Mouse (Mus musculus): Measurements from ENCODE around the gene H2afj. TPM values are rescaled to one million over a fixed set of nuclear protein-coding genes. Genes with fewer than 3 reads are reported as not detected.
"Not testable (repeated sequence)": the region's sequence is repeated elsewhere in the genome, so short reads cannot be mapped to it uniquely, and the experiment has no call there.

H2afj gene
- polyA plus RNA-seq, 1 experiment from 2014 or later = 90.0 TPM

- 30% methylated on average over 16 of the region's 16 CpGs for WGBS
- Histone ChIP-seq H3K27me3 (ENCODE audit: control insufficient read depth, insufficient read depth, low read length) (no peaks in the 10 kb centered on the region), H3K27ac (ENCODE audit: low read length) (no peak overlapping the region), H3K4me1 (ENCODE audit: control insufficient read depth, insufficient read depth, low read length) (peaks cover 5% of the 10 kb centered on the region; the same call in 1 of the 2 replicates), H3K9ac (ENCODE audit: low read length) (peak overlapping the region; percentile 72), H3K4me3 (ENCODE audit: low read length) (peak overlapping the region; percentile 62), H3K4me2 (ENCODE audit: low read depth, low read length) (peak overlapping the region; percentile 96), H3K36me3 (ENCODE audit: control insufficient read depth, insufficient read depth) (no peaks in the 10 kb centered on the region), H3K9me3 (replicated peaks; ENCODE audit: control insufficient read depth, low read length) (no peaks in the 10 kb centered on the region)
- no peak for ATAC-seq (replicated peaks; ENCODE audit: extremely low read depth, insufficient read depth, low FRiP score)
Measured at GRCm38 (mm10) chr6:136792884-136793758, 14.9 kb upstream of the H2afj start.

GRCm38 (mm10) chr6:136793831-136794525 is 14.1 kb upstream of the H2afj start:
- peaks cover 5% of the 10 kb centered on the region; the same call in 1 of the 2 replicates for H3K4me1 ChIP-seq (ENCODE audit: control insufficient read depth, insufficient read depth, low read length)
- H3K9me3 ChIP-seq (replicated peaks; ENCODE audit: control insufficient read depth, low read length) = no peaks in the 10 kb centered on the region
- H3K27me3 ChIP-seq (ENCODE audit: control insufficient read depth, insufficient read depth, low read length) = no peaks in the 10 kb centered on the region
- H3K27ac ChIP-seq (ENCODE audit: low read length) = no peak overlapping the region
- peak overlapping the region; percentile 96 for H3K4me2 ChIP-seq (ENCODE audit: low read depth, low read length)
- under 1% methylated on average over 23 of the region's 24 CpGs for WGBS
- H3K4me3 ChIP-seq (ENCODE audit: low read length) = peak overlapping the region; percentile 62
- no peaks in the 10 kb centered on the region for H3K36me3 ChIP-seq (ENCODE audit: control insufficient read depth, insufficient read depth)
- peak overlapping the region; percentile 72 for H3K9ac ChIP-seq (ENCODE audit: low read length)
- 0 out of 2 replicates have a peak, but pooled peaks have one; percentile 33 for ATAC-seq (replicated peaks; ENCODE audit: extremely low read depth, insufficient read depth, low FRiP score)

- H3K4me1 ChIP-seq (ENCODE audit: control insufficient read depth, insufficient read depth, low read length) = peaks cover 5% of the 10 kb centered on the region; the same call in 1 of the 2 replicates
- WGBS = 59% methylated on average over 1 of the region's 1 CpGs
- H3K27ac ChIP-seq (ENCODE audit: low read length) = no peak overlapping the region
- H3K4me3 ChIP-seq (ENCODE audit: low read length) = no peak overlapping the region
- H3K9me3 ChIP-seq (replicated peaks; ENCODE audit: control insufficient read depth, low read length) = no peaks in the 10 kb centered on the region
- H3K4me2 ChIP-seq (ENCODE audit: low read depth, low read length) = no peak overlapping the region
- no peaks in the 10 kb centered on the region for H3K36me3 ChIP-seq (ENCODE audit: control insufficient read depth, insufficient read depth)
- H3K27me3 ChIP-seq (ENCODE audit: control insufficient read depth, insufficient read depth, low read length) = no peaks in the 10 kb centered on the region
- no peak for ATAC-seq (replicated peaks; ENCODE audit: extremely low read depth, insufficient read depth, low FRiP score)
- no peak overlapping the region for H3K9ac ChIP-seq (ENCODE audit: low read length)
Measured at GRCm38 (mm10) chr6:136795110-136795509, 12.9 kb upstream of the H2afj start.

- 70% methylated on average over 6 of the region's 6 CpGs for WGBS
- no peak overlapping the region for H3K27ac ChIP-seq (ENCODE audit: low read length)
- H3K27me3 ChIP-seq (ENCODE audit: control insufficient read depth, insufficient read depth, low read length) = no peaks in the 10 kb centered on the region
- no peak for ATAC-seq (replicated peaks; ENCODE audit: extremely low read depth, insufficient read depth, low FRiP score)
- no peaks in the 10 kb centered on the region for H3K9me3 ChIP-seq (replicated peaks; ENCODE audit: control insufficient read depth, low read length)
- peaks cover 5% of the 10 kb centered on the region; the same call in 1 of the 2 replicates for H3K4me1 ChIP-seq (ENCODE audit: control insufficient read depth, insufficient read depth, low read length)
- H3K4me2 ChIP-seq (ENCODE audit: low read depth, low read length) = no peak overlapping the region
- no peaks in the 10 kb centered on the region for H3K36me3 ChIP-seq (ENCODE audit: control insufficient read depth, insufficient read depth)
- no peak overlapping the region for H3K4me3 ChIP-seq (ENCODE audit: low read length)
- no peak overlapping the region for H3K9ac ChIP-seq (ENCODE audit: low read length)
Measured at GRCm38 (mm10) chr6:136795850-136796249, 12.2 kb upstream of the H2afj start.

- WGBS = 75% methylated on average over 3 of the region's 3 CpGs
- H3K36me3 ChIP-seq (ENCODE audit: control insufficient read depth, insufficient read depth); H3K9ac ChIP-seq (ENCODE audit: low read length); H3K27ac ChIP-seq (ENCODE audit: low read length); H3K27me3 ChIP-seq (ENCODE audit: control insufficient read depth, insufficient read depth, low read length); H3K4me3 ChIP-seq (ENCODE audit: low read length); H3K4me2 ChIP-seq (ENCODE audit: low read depth, low read length); ATAC-seq (replicated peaks; ENCODE audit: extremely low read depth, insufficient read depth, low FRiP score); H3K9me3 ChIP-seq (replicated peaks; ENCODE audit: control insufficient read depth, low read length); H3K4me1 ChIP-seq (ENCODE audit: control insufficient read depth, insufficient read depth, low read length): not testable (repeated sequence)
Measured at GRCm38 (mm10) chr6:136797874-136798693, 10.0 kb upstream of the H2afj start.

- no peak overlapping the region for H3K4me3 ChIP-seq (ENCODE audit: low read length)
- H3K9me3 ChIP-seq (replicated peaks; ENCODE audit: control insufficient read depth, low read length) = no peaks in the 10 kb centered on the region
- H3K36me3 ChIP-seq (ENCODE audit: control insufficient read depth, insufficient read depth) = no peaks in the 10 kb centered on the region
- peaks cover 10% of the 10 kb centered on the region for H3K4me1 ChIP-seq (ENCODE audit: control insufficient read depth, insufficient read depth, low read length)
- no peak overlapping the region for H3K4me2 ChIP-seq (ENCODE audit: low read depth, low read length)
- WGBS = 87% methylated on average over 8 of the region's 8 CpGs
- H3K9ac ChIP-seq (ENCODE audit: low read length) = no peak overlapping the region
- no peaks in the 10 kb centered on the region for H3K27me3 ChIP-seq (ENCODE audit: control insufficient read depth, insufficient read depth, low read length)
- ATAC-seq (replicated peaks; ENCODE audit: extremely low read depth, insufficient read depth, low FRiP score) = no peak
- H3K27ac ChIP-seq (ENCODE audit: low read length) = no peak overlapping the region
Measured at GRCm38 (mm10) chr6:136800710-136801109, 7.3 kb upstream of the H2afj start.

GRCm38 (mm10) chr6:136801274-136801673 is 6.8 kb upstream of the H2afj start:
- Histone ChIP-seq H3K4me3 (ENCODE audit: low read length) (no peak overlapping the region), H3K27ac (ENCODE audit: low read length) (no peak overlapping the region), H3K4me1 (ENCODE audit: control insufficient read depth, insufficient read depth, low read length) (peaks cover 10% of the 10 kb centered on the region), H3K36me3 (ENCODE audit: control insufficient read depth, insufficient read depth) (no peaks in the 10 kb centered on the region), H3K4me2 (ENCODE audit: low read depth, low read length) (no peak overlapping the region), H3K9ac (ENCODE audit: low read length) (no peak overlapping the region), H3K9me3 (replicated peaks; ENCODE audit: control insufficient read depth, low read length) (no peaks in the 10 kb centered on the region), H3K27me3 (ENCODE audit: control insufficient read depth, insufficient read depth, low read length) (no peaks in the 10 kb centered on the region)
- WGBS = 71% methylated on average over 6 of the region's 6 CpGs
- no peak for ATAC-seq (replicated peaks; ENCODE audit: extremely low read depth, insufficient read depth, low FRiP score)

- Histone ChIP-seq H3K4me2 (ENCODE audit: low read depth, low read length) (peak overlapping the region; percentile 92), H3K9me3 (replicated peaks; ENCODE audit: control insufficient read depth, low read length) (no peaks in the 10 kb centered on the region), H3K4me1 (ENCODE audit: control insufficient read depth, insufficient read depth, low read length) (peaks cover 12% of the 10 kb centered on the region), H3K27me3 (ENCODE audit: control insufficient read depth, insufficient read depth, low read length) (no peaks in the 10 kb centered on the region), H3K9ac (ENCODE audit: low read length) (peak overlapping the region; percentile 96), H3K27ac (ENCODE audit: low read length) (peak overlapping the region; percentile 100), H3K36me3 (ENCODE audit: control insufficient read depth, insufficient read depth) (no peaks in the 10 kb centered on the region), H3K4me3 (ENCODE audit: low read length) (peak overlapping the region; percentile 82)
- ATAC-seq (replicated peaks; ENCODE audit: extremely low read depth, insufficient read depth, low FRiP score) = no peak
- WGBS = 9% methylated on average over 12 of the region's 12 CpGs
Measured at GRCm38 (mm10) chr6:136803093-136803738, 4.8 kb upstream of the H2afj start.
